Mouse (Mus musculus): ENCODE data around the gene Gpm6b.
A peak's percentile ranks its signal among the peaks of the same experiment; 100 is the strongest.

The Gpm6b gene

GRCm38 (mm10) chrX:166238831-166239460 is at the start of gene Gpm6b:
TSS of gene Gpm6b (plus strand) at chrX:166238911.
- peak; percentile 22 for DNase-seq (ENCODE audit: low read depth, low spot score)

DNA sequence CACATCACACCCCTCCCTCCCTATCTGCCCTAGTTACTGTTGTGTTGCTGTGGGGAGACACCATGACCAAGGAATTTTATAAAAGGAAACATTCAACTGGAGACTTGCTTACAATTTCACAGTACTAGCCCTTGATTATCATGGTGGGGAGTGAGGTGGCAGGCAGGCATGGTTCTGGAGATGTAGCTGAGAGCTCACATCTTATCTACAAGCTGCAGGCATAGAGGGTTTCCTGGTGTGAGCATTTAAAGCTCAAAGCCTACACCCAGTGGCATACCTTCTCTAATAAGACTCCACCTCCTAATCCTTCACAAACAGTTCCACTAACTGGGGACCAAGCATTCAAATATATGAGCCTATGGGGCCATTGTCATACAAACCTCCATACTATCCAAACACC is 42.4 kb upstream of the Gpm6b start:
- DNase-seq (ENCODE audit: low read depth, low spot score) = no peak

DNA sequence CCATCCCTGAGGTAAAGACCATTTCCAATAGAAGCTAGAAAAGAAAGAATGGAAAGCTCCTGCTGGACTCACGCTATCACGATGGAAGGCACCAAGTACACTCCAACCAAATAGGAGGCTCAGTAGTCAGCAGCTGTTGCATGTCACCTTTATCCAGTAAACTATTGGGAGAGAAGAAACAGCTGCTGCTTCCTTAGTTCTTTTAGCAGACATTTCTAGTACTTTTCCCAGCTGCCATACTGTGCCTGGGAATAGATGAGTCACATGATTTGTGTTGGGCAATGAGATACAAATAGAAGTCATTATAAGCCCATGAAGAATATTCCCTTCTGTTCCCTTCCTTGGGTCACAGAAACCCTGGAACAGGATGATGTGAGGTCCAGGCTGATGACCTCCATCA is 40.4 kb upstream of the Gpm6b start:
- no peak for DNase-seq (ENCODE audit: low read depth, low spot score)

- DNase-seq (ENCODE audit: low read depth, low spot score) = no peak
Observed at GRCm38 (mm10) chrX:166199812-166200211, 38.9 kb upstream of the Gpm6b start.

DNA sequence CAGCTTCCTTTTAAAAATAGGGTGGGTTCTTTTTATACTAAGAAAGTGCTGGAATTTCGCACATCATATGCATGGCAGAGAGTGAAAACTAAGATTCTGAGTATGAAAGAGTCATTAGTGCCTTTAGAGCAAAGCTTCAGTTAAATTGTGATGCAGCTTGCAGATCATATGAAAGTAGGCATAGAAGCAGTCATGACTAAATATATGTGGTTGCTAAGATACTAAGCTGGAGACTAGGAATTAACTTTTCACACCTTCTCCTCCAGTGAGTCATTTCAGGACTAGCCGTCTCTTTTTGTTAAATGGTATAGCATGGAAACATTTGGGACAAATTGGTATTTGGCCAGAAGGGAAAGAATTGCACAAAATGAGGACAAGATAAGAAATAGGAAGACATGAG is 24.1 kb upstream of the Gpm6b start:
- no peak for DNase-seq (ENCODE audit: low read depth, low spot score)

DNA sequence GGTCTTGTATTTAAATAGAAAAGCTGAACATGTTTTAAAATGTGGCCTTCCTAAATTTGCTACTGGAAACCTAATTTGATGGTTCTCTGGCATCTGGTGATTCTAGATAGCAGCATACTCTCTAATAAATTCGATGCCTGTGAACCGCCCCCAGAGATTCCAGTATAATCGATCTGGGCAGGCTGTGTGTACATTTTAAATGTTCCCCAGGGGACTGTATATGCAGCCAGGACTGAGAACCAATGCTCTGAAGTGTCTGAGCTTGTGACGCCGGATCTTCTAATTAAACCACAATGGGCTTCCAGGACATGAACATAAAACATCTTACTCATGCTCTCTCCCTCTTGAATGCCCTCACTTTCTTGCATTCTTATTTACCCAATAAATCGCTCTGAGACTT is 22.5 kb upstream of the Gpm6b start:
- DNase-seq (ENCODE audit: low read depth, low spot score) = no peak

- DNase-seq (ENCODE audit: low read depth, low spot score) = no peak
Observed at GRCm38 (mm10) chrX:166216720-166217119, 22.0 kb upstream of the Gpm6b start.

GRCm38 (mm10) chrX:166219331-166219730 is 19.4 kb upstream of the Gpm6b start:
- no peak for DNase-seq (ENCODE audit: low read depth, low spot score)

DNA sequence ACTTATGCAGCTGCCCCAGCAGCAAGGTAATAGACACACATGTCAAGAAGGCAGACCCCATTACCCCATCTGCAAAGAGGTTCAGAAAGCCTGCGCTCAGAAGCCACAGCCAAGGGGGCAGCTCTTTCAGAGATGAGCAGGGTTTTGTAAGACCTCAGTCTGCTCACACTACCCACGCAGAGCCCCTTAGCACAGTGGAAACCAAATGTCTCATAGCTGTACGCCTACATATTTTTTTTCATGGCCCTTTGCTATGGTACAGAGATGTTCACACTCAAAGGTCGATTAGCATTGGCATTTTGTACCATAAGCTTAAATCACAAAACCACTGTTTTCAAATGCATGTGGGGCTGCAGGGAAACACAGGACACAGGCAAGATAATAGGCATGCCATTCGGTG is 11.9 kb upstream of the Gpm6b start:
- peak; percentile 26 for DNase-seq (ENCODE audit: low read depth, low spot score)

GRCm38 (mm10) chrX:166229750-166230149 is 9.0 kb upstream of the Gpm6b start:
- peak; percentile 62 for DNase-seq (ENCODE audit: low read depth, low spot score)

DNA sequence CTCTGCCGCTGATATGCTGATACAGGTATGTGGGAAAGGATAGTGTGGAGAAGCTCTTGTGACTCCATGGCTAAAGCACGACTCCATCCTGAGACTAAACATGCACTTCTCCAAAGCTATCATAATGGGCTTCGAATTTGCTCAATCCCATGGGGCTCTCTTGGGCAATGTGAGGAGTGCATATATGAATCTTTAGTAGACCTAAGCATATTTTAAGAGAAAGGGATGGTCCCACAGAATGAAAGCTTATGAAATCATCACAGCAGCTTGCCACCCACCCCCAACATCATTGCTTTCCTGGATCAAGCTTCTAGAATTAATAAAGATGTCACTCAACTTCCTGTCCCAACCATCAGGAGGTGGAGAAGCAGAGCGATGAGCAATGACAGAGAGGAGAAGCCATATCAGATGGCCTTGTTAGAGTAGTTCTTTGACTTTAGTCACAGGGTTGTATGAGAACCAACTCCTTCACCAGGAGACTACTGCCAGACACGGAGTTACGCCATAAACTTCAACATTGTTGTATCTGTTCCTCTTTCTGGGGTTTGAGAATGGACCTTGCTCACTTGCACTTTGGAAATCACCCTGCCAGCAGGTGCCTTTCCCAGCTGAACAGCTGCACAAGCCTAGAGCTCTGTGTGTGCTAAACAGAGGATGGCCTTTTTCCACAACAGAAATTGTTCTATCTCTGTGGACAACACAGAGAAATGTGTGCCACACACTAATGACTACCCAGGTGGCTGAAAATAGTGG is 8.0 kb upstream of the Gpm6b start:
- DNase-seq (ENCODE audit: low read depth, low spot score) = no peak

GRCm38 (mm10) chrX:166236131-166236530 is 2.6 kb upstream of the Gpm6b start:
- DNase-seq (ENCODE audit: low read depth, low spot score) = no peak

- no peak for DNase-seq (ENCODE audit: low read depth, low spot score)
Observed at GRCm38 (mm10) chrX:166239520-166239919, 809 bp downstream of the Gpm6b start.

GRCm38 (mm10) chrX:166240751-166241150 is 2.0 kb downstream of the Gpm6b start:
- DNase-seq (ENCODE audit: low read depth, low spot score) = no peak

- DNase-seq (ENCODE audit: low read depth, low spot score) = no peak
Observed at GRCm38 (mm10) chrX:166243261-166243885, 4.7 kb downstream of the Gpm6b start.

DNA sequence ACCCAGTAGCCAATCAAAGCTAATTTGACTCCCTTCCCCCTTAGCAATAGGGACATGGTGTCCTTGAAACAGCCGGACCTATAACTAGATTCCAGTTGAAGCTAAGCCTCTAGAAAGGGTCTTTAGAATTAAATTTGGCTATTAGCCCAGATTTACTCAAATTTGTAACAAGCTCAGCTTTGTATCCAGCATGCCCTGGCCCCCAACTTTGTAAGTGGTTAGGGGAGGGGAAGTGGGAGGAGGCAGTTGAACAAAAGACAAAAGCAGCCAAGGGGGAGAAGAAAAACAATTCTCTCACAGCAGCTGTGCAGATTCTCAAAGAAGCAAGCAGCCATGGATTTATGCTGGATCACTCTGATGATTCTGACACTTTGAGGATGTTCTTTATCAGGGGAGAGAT is 32.8 kb downstream of the Gpm6b start:
- no peak for DNase-seq (ENCODE audit: low read depth, low spot score)

DNA sequence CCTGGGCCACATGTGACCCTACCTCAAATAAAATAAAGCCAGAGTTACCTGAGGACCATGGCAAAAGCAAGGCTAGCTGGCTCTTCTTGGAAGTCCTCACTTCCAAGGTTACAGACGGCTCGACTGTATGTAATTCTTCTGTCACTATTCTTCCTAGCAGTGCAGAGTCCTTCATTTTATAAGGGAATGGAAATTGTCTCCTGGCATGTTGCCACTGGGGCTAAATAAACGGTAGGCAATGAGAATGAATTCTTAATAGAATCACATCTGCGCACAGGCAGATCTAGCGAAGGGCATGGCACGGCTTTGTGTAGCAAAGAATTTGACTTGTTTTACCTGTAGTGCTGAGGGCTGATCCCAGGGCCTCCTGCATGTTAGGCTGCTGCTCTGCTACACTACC is 33.9 kb downstream of the Gpm6b start:
- no peak for DNase-seq (ENCODE audit: low read depth, low spot score)

- no peak for DNase-seq (ENCODE audit: low read depth, low spot score)
Observed at GRCm38 (mm10) chrX:166279861-166280260, 41.1 kb downstream of the Gpm6b start.

- no peak for DNase-seq (ENCODE audit: low read depth, low spot score)
Observed at GRCm38 (mm10) chrX:166286760-166287483, 48.2 kb downstream of the Gpm6b start.

GRCm38 (mm10) chrX:166291266-166291665 is 52.6 kb downstream of the Gpm6b start:
- no peak for DNase-seq (ENCODE audit: low read depth, low spot score)

DNA sequence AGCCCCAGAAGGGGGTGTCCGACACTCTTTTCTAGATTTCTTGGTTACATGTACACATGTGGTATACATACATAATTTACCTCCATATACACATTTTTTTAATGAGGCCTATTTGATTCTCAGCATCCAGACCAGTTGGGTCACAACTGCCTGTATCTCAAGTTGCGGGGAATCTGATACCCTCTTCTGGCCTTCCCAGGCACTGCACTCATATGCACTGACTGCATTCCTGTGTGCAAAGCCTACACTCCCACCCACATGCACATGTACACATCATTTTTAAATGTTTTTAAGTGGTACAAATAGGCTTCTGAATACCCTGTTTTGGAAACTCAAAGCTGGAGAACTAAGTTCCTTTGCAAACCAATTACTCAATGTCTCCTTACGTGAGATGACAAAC is 54.8 kb downstream of the Gpm6b start:
- no peak for DNase-seq (ENCODE audit: low read depth, low spot score)

DNA sequence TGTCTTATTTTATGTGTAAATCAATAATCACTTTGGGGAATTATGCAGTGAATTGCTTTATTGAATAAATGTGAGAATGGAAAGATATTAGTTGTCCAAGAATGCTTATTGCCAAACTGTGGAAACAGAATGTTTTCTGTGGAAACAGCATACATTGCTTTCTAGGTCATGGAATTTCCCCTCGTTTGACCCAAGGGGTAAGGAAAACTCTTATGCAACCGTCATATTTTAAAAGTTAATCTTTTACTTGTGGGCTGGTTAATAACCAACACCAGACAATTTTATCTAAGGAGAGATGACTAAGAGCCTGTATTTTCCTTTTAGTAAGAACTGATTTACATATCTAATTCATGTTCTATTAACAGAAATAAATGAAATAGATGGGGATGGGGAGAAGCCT is 64.1 kb downstream of the Gpm6b start:
- DNase-seq (ENCODE audit: low read depth, low spot score) = no peak

Measured in CD4-positive helper T cell, adult 2 months (primary cell).